Mouse (Mus musculus) liver, adult 2 months (tissue): ENCODE data around the gene Slc45a3.

Experiments used
- CTCF ChIP-seq: fragments of 200-500 bp; IDR thresholded peaks from 2 replicates; pipeline ENCODE4 v1.5.1; 2011; ENCODE audit warnings: low read depth, low read length, control low read depth
- POLR2A ChIP-seq: fragments of 200-500 bp; IDR thresholded peaks from 2 replicates; pipeline ENCODE4 v1.6.1; 2011; ENCODE audit warnings: low read length, control low read depth; ENCODE audit not compliant: insufficient read depth; ENCODE audit errors: extremely low read depth

- no peak for TF ChIP-seq CTCF
- no peak for TF ChIP-seq POLR2A
Measured at GRCm38 (mm10) chr1:131971771-131972497, 9.2 kb downstream of the Slc45a3 start.
